Mouse (Mus musculus) lung, postnatal 25 days (tissue): ENCODE results near the gene Clcnka.
A peak's percentile ranks its signal among the peaks of the same experiment; 100 is the strongest.

Source experiments
- DNase-seq: peaks from one replicate; pipeline ENCODE4 v3.0.0; 2022; ENCODE audit warnings: low spot score

Clcnka gene

DNA sequence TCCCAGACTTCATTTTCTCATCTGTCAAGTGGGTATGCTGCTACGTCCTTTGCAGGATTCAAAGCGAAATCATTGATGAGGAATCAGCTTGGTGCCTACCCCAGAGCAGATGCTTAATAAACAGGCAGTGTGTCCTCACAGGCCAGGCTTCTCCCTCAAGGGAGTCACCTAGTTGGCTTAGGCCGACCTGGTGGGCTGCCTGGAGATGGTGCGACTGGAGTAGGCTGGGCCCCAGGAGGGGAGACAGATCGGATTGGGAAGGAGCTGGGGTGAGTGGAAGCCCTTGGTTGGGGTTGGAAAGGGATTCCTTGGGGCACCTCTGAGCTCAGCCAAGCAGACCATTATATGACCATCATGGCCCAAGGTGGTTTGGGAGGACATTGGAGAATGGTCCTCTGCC, 26.1 kb downstream of the Clcnka start:
- no peak for DNase-seq

DNA sequence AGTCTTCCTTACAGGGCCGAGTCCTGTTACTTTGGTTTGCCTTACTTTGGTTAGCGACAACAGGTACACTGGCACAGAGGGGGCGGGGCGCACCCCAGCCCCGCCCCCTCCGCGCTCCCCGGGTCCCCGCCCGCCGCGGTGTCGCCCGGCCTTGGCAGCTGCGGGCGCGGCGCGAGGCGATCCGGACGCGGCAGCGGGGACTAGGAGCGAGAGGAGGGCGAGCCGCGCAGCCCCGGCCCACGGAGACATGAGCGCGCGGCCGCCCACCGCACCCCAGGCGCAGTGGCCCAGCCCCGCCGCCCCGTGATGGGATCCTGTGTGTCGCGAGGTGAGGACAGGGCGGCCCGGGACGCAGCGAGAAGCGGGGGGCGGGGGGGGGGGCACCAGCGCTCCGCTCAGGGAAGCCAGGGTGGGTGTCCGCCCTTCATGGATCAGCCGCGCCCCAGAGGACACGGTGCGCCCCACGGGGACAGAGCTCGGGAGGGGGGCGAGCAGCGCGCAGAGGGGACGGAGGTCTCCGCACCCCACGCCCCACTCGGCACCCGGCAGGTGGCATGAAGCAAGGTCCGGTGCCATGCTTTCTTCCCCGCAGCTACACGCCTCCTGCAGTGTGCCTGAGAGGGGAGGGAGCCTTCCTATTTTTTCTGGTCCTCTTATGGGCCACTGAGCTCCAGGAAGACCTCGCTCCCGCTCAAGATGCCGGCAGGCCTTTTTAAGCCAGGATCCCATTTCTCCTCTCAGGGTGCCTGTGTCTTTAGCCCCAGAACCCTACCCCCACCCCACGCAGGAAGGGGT, 30.3 kb downstream of the Clcnka start, which contains the start of gene Fam131c:
Gene Fam131c, plus strand, starts transcription at position 224 of the 795 bp plus-strand sequence.
- no peak for DNase-seq

DNA sequence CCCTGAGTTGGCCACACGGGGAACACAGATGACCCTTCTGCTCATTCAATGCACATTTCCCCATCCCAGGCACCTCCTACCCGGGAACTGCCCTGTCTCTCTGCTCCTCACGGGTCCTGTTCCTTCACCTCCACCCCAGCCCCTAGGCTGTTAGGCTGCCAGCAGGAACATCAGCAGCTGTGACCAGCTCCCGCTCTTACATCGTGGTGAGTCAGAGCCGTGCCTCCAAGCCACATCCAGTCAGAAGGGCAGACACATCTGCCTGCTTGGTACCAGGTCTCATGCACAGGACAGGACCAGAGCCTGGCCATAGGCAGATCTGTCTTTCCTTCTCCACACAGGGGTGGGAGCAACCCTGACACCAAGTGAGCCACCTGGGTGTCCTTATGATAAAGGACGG, 32.6 kb downstream of the Clcnka start:
- DNase-seq, result no peak

DNA sequence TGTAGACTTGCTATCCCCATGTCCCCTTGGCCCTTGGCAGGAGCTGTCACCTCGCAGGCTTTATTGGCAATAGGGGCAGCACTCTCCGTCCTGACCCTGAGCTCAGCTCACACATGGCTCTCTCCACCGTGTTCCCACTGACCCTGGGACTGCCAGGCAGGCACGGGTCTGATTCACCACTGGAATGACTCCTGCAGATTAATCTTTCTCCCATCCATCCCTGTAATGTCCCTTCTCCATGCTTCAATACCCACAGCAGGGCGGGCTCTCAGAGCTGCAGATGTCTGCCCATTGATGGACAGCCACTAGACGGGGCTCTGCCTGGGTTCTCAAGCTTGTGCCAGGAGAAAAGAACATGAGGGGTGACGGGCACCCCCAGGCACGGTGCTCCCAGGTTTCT, 33.4 kb downstream of the Clcnka start:
- DNase-seq, result no peak

DNA sequence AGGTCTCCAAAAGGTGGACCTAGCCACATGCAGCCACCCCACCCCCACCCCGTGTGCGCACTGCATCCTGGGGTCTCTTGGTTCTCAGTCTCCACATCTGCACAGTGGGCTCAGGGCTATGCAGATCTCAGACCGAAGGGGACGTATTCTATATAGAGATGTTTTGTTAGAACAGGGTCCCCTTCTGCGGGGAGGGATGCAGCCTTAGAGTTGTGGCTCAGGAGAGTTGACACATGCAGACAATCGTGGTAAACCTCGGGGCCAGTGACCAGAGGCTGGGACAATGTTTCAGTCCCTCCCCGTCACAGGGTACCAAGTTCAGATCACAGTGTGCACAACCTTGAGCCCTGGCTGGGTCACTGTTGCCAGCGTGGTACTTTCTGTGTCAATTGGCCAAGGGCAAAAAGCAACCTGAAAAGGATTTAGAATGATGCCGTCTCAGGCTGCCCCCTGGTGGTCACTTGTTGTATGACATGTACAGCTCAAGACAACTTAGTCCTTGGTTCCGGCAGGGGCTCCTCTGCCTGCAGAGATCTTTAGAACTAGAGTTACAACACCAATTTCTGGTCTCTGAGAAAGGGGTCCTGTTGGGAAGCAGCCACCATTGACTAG, 35.5 kb downstream of the Clcnka start:
- DNase-seq, result peak; percentile 82

DNA sequence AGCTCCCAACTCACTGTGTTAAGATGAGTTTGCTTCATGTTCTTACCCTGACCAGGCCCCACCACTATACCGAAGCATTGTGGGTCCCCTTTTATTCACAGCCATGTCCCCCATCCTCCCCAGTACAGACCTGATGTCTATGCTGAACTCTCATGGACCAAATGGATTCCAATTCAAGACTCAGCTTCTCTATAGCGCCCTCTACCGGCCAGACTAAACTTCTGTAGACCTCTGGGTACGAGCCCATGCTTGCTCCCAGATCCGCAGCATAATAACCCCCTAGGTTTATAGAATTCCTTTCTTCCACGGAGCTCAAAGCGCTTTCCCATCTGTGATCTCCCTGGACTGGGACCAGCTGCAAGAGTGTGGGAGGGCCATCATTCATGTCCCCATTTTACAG, 37.7 kb downstream of the Clcnka start:
- no peak for DNase-seq

DNA sequence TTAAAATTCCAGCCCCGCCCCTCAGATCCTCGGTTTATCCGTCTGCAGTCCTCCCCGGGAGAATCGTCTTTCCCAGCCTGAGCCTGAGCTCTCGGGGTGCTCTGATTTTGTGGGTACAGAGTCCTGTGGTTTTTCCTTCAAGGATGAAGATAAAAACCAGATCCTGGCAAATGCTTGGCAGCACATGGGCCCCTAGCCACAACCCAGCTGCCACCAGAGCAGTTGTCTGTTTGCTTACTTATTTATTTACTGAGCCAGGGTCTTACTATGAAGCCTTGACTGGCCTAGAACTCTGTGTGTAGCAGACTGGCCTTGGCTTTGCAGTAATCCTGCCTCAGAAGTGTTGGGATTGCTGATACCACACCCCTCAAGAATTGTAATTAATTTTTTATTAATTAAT, 39.3 kb downstream of the Clcnka start:
- DNase-seq, result no peak

DNA sequence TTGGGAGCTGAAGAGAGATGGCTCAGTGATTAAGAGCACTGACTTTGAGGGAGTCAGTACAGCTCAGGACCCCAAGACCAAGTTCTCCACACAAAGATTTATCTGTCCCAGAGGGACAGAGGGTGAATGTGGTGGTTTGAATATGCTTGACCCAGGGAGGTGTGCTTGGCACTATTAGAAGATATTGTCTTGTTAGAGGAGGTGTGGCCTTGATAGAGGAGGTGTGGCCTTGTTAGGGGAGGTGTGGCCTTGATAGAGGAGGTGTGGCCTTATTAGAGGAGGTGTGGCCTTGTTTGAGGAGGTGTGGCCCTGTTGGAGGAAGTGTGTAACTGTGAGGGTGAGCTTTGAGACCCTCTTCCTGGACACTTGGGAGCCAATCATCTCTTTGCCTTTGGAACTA, 40.7 kb downstream of the Clcnka start:
- no peak for DNase-seq

DNA sequence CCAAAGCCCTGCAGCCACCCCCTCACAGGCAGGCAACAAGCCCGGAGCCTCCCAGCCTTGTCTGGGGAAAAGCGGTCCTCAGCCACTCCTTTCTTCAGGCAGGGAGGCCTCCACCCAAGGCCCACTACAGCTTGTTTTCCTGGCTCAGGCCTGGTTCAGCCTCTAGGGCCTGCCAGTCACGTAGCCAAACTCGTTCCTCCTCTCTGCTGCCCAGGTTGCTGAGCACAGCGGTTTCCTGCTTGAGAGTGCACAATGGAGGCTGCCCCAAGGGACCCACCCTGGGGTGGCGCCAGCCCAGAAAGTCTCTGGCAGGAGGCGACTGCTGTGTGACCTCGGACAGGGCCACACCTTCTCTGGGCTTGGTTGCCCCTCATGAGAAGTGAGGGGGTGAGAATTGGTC, 44.7 kb downstream of the Clcnka start:
- DNase-seq, result peak; percentile 59

DNA sequence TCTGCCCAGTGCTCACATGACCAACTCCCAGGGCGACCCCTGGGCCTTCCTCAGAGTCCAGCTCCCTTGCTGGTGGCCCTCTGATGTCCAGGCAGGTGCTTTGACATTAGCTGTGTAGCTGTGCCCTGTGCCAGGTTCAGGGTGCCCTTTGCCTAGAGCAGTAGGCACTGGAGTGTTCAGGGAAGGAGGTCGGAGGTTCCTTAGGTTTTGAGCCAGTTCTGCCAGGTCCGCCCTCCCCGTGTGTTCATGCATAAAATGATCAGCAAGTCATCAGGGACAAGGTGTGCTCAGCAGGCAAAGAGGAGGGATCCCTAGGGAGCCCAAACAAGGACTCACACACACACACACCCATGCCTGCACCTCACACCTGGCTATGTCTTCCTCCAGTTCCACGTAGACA, 45.5 kb downstream of the Clcnka start:
- DNase-seq, result no peak

DNA sequence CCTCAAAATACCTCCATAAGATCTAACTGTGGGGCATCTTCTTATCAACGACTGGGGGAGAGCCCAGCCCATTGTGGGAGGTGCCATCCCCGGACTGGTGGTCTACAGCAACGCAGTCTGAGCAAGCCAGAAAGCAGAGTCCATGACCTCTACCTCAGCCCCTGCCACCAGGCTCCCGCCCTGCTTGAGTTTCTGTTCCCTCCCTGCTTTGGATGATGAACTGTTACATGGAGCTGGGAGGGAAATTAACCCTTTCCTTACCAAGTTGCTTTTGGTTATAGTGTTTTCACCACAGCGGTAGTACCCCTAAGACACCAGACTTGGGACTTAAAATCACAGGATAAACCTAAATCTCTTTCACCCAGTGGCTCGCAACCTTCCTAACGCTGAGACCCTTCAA, 46.6 kb downstream of the Clcnka start:
- no peak for DNase-seq

DNA sequence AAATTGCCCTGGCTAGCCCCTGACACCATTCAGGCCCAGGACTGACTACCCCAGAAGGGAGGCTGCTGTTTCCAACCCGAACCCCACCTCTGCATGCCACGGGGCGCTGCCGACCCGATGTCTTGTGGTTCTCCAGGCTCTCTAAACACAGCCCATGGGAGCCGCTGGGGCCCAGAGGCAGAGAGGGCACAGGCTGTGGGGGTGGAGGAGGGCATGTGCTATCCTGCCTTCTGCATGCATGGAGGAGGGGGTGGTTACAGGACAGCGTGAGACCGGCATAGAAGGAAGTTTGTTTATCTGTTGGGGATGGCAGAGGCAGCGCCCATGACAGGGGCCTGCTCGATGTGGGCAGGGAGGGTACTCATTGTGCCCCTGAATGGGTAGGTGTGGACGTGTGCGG, 48.5 kb downstream of the Clcnka start:
- DNase-seq, result no peak

DNA sequence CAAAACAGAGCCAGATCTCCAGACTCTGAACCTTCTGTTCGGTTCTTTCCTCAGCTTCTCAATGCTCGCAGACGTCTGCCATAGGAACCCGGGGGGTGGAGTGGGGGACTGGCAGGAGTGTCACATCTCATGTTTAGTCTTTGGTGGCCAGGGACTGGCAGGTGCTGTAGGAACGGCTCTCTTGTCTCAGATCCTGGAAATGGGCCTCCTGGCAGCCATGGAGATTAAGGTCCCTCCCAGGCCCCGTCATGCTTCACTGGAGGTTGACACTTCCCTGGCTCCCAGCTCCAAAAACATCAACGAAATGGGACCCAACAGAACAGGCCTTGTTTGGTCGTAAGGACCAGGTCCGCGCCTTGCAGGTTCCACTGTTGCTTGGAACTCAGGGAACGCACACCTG, 49.9 kb downstream of the Clcnka start:
- DNase-seq, result no peak

DNA sequence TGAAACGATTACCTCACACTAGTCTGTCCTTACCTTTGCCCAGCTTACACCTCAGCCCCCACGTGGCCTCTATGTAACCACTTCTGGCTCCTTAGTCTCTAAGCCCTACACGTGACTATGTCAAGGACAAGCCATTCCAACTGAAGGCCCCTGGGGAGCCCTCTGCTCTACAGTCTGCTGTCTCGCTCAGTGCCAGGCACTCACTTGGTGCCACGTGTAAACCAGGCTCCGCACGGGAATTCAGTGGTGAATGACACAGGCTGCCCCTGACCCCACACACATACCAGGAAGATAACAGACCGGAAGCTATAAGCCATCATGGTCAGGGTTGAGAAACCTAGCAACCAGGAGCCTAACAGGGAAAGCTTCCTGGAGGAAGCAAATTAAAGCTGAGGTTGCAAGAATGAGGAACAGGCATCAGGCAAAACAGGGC, 51.1 kb downstream of the Clcnka start:
- peak; percentile 73 for DNase-seq

DNA sequence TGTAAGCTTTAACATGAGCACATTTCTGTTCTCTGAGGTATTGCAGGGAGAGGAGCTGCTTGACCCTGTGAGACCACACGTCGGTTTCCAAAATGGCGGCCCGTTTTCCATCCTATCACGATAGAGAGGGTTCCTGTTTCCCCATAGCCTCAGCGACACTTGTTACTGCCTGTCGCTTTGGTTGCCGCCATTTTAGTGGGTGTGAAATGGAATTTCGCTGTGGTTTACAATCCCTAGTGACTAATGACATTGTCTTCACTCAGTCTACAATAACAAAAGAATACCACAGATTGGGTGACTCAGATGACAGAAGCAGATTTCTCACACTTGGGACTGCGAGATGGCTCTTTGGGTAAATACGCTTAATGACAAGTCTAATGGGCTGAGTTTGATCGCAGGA, 53.3 kb downstream of the Clcnka start:
- DNase-seq, result no peak

DNA sequence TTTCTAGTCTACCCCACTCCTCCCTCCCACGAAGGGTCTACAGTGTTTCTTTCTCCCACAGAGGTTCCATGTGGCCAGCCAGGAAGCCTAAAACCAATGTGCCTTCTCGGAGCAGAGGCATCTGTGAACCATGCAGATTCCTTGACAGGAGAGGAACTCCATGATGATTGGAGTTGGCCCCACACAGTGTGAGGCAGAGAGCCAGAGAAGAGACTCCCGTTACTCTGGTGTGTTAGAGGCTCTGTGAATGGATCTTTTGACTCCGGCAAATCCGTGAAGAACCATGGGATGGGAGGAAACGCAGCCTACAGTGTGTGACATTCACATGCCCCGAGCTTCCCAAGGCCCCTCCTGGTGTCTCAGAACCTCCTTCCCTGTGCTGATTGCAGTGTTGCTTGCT, 55.0 kb downstream of the Clcnka start:
- no peak for DNase-seq

DNA sequence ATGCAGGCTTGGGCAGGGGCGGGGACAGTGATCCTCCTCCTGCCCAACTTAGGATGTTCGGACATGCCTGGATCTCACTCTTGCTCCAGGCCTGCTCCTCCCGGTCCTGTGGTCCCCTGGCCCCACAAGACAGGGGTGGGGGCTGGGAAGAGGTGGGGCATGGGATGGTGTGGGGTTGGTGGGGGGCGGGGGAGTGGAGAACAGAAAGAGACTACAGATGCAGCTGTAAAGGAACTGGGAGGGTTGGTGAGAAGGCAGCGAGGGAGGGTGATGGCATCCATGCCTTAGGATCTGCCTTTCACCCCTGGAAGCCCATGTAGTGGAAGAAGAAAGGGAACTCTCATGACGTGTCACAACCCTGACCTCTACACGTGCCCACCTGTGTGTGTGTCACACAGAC, 57.0 kb downstream of the Clcnka start:
- no peak for DNase-seq

DNA sequence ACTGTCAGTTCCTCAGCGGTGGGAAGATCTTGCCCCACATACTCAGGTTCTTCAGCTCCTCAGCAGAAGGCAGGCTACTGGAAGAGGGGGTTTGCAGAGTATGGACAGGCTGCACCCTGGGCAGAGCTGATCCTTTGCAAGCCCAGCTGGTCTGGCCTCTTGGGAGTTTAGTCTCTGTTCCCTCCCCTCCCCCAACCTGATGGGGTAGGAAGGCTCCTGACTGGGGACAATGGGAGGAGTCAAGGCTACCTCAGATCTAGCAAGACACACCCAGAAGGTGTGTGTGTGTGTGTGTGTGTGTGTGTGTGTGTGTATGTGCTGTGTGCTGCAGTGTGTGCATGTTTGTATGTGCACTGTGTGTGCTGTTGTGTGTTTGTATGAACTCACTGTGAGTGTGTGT, 59.7 kb downstream of the Clcnka start:
- DNase-seq, result no peak

DNA sequence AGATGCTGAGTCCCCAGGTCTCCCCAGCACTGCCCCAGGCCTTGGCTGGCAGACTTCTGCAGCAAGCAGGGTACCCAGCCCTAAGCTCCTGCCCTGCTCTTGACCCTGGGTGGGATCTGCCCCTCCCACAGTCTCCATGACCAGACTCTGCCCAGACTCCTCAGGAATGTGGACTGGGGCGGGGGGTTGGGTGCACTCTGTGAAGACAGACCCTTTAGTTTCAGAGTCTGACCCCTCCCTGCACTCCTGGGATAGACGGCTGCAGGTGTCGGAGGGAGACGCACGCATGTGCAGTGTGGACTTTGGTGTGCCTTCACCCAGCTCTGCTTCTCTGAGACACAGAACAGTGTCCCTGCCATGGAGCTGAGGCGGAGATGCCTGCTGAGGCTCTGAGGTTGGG, 60.5 kb downstream of the Clcnka start:
- DNase-seq, result no peak

DNA sequence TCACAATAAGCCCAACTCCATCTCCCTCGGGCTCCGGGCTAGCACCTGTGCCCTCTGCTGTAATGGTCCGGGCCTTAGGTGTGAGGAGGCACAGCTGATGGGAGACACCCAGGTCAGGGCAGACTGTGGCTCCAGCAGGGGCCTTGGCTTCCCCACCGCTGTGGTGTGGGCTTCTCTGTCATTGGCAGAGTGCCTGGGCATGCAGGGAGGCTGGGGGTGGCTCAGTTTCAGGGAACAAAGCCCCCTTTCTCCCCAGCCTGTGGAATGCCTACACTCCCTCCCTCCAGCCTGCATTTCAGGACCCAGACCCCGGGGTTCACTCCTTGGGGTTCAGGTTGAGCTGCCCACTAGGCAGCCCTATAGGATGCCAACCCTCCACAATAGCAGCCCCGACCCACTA, 62.3 kb downstream of the Clcnka start:
- no peak for DNase-seq

DNA sequence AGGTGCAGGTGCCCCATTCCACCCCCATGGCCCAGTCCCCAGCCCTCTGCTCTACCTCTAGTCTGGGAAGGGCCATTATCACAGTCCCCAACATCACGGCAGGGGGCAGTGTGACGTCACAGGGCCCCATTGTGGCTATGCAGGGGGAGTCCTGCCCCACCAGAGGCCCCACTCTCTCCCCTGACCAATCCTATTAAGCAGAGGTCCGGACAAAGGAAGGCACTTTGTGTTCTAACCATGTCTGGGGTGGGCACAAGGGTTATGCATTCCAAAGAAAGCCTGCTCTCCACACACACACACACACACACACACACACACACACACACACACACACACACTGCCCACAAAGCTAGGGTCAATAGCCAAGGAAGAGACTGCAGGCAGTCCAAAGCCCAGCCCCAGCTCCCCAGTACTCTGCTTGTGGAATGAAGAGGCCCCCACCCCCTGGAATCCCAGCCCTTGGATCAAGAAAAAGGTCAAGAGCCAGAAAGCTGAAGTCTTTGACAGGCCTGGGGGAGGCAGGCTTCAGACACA, 63.2 kb downstream of the Clcnka start:
- no peak for DNase-seq

DNA sequence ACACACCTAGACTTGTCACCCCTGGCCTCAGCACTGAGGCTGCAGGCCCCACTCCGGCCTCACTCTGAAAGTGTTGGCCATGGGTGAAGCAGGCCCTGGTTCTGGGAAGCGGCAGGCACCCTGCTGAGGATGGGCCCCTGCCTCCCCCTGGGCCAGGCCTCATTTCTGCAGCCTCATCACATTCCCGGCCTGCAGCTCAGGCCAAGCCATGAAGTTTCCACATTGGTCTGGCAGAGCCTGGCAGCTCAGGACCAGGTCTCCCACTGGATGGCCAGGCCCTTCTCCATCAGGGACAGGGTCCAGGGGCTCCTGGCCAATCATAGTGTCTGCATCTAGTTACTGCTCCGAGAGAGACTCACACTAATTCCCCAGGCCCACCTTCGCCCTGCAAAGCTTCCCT, 63.8 kb downstream of the Clcnka start:
- DNase-seq, result no peak
